Mouse (Mus musculus) liver, embryonic 14.5 days (tissue): ENCODE data around the gene Abr.

ENCODE experiments used
- CTCF ChIP-seq: IDR thresholded peaks from 2 replicates; pipeline ENCODE4 v1.5.1; 2016; ENCODE audit warnings: antibody characterized with exemption, low read depth, control low read depth
- EP300 ChIP-seq: IDR thresholded peaks from 2 replicates; pipeline ENCODE4 v1.6.1; 2016; ENCODE audit warnings: antibody characterized with exemption, low read depth

DNA sequence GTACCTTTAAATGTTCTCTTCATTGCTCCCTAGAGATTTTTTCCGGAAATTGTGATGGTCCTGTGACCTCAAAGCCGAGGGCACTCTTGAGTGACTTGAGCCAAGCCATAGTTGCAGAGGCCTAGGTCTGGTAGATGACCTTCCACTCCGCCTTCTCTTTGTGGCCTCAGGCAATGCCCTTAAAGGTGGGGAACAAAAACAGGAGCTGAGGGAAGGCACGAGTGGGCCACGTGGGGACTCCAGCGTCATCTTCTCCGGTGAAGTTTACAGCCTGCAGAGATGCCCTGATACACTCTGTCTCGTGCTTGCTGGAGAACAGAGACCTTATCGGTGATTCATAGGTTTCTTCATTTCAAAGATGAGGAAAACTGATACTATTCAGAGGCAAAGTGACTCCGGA, 2.0 kb upstream of the Abr start:
- TF ChIP-seq CTCF (no peak), EP300 (no peak)
